Mouse (Mus musculus): ENCODE data around the gene Krt6b. TPM values are rescaled to one million over a fixed set of nuclear protein-coding genes. Genes with fewer than 3 reads are reported as not detected.
"Not testable (repeated sequence)": the region's sequence is repeated elsewhere in the genome, so short reads cannot be mapped to it uniquely, and the experiment has no call there.

The Krt6b gene
- not detected in 2 replicates for polyA plus RNA-seq (2012; rRNA removed)

DNA sequence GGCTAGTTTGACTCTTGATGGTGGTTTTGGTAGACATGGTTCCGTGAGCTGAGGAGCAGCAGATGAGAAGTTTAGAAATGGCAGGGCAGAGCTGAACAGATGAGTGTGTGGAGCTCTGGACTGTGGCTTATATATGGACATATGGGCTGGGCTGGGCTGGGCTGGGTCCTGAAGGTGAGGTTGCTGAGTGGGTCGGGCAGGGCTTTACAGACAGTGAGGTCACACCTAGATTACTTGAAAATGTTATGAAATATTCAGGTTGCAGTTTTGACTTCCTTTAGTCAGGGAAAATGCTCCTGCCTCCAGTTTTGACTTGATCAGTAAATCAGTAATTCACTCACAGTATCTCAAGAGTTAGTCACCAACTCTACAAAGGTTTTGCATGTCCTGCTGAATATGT is at the start of gene Krt6b:
Gene Krt6b (minus strand): TSS at position 101 of the 400 bp plus-strand sequence.
- DNase-seq (ENCODE audit: low read depth): no peak

DNA sequence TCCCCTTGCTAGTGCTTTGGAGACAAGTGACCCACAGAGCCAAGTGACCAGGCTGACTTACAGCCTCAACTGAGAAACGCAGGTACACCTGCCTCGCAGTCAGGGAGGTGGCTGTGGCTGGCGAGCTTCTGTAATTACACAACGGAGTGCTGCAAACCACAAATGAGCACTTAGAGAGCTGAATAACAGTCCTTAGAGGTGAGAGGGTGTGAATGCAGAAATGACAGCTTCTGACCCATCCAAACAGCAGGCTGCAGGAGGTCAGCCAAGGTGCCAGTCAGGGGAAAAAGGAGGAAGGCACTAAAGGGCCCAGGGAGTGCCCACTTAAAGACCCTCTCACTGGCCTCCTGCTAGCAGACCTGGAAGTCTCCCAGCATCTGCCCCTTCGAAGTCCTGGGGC is 44.6 kb upstream of the Krt6b start:
- no peak for DNase-seq (ENCODE audit: low read depth)

DNA sequence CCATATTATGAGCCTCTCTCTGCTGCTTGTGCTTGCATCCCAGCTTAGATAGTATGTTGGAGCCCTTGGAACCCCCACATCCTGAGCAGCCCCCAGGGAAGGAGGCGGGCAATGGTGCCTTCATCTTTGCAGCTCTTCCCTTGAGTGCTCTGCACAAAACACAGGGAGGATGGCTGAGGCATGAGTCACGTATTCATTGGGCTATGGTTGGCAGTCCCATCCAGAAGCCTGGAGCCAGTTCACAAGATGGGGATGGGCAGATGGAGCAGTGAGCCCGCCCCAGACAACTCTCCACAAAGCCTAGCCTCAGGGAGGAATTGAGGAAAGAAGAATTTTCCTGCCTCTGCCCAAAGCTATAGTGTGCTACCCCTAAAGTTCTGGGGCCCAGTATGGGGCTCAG is 35.7 kb upstream of the Krt6b start:
- DNase-seq (ENCODE audit: low read depth): no peak

DNA sequence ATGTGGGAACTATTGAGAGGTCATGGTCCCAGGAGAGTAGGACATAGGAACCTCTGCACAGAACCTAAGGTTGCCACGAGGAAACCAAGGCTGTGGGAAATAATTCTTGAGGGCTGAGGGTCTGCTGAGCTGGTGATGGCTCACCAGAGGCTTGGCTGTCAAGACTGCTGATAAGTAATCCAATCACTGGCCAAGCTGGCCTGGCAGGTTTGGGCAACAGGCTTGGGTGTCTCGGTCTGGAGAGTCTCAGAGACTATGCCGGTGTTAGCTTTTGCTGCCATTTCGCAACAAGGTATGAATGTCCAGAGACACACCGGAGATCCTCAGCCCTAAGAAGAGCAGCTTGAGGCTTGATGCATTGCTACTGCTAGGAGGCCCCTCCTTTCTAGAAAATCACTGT is 34.3 kb upstream of the Krt6b start:
- DNase-seq (ENCODE audit: low read depth): no peak

DNA sequence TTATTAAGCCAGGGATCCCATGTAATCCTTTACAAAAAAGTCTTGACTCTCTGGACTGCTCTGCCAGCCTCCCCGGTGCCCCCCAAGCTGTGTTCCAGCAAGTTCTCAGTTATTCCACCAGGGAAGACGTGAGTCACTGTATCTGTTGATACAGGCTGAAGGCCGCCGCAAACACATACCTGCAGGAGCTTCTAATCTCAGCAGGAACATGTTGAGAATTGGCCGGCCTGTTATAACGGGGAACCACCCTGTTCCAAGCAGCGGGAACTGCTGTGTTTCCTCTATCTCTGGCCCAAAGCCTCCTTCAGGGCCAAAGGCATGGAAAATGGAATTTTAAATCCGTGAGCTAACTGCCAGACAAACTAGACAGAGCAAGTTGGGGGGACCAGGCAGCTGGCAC is 33.6 kb upstream of the Krt6b start:
- DNase-seq (ENCODE audit: low read depth): no peak

DNA sequence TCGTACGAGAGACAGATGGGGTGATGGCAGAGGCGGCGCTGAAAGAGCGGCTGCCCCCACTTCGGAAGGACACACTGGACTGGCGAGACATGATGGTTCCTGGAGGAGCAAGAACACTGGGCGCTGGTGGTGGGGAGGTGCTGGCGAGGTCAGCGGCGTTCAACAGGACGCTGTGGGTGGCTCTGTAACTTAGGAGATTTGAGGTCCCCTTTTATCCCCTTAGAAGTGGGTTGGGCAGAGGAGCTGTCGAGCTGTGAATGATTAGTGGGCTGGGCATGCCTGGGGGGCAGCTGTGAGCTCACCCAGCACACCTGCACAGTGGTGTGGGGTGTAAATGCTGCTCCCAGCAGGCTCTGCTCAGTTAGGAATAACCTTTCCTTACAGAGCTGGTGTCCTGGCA is 32.6 kb upstream of the Krt6b start, which contains the start of gene Krt5:
Gene Krt5 (minus strand): TSS at position 179 of the 400 bp plus-strand sequence.
- DNase-seq (ENCODE audit: low read depth): no peak

DNA sequence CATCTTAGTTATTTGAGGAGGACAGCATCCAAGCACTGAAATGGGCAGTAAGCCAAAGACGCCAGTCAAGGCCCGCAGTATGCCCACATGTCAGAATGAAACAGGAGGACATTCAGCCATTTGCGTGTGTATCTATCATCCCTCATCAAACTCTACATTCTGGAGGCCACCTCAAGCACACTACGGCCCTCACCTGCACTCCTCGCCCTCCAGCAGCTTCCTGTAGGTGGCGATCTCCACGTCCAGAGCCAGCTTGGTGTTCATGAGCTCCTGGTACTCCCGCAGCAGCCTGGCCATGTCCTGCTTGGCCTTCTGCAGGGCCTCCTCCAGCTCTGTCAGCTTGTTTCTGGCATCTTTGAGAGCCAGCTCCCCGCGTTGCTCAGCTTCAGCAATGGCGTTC is 28.6 kb upstream of the Krt6b start:
- no peak for DNase-seq (ENCODE audit: low read depth)

DNA sequence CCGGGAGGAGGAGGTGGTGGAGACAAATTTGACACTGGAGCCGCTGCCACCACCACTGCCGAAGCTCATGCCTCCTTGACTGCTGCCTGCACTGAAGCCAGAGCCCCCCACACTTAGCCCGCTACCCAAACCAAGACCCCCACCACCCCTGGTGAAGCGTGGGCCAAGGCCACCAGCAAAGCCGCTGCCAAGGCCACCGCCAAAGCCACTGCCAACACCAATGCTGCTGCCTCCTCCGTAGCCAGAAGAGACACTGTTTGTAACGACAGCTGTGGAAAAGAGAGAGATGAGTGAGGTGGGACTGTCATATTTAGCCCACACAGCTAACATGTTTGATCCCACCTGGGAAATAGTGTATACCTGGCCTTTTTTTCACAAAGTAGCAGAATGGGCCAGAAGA is 27.4 kb upstream of the Krt6b start:
- no peak for DNase-seq (ENCODE audit: low read depth)

DNA sequence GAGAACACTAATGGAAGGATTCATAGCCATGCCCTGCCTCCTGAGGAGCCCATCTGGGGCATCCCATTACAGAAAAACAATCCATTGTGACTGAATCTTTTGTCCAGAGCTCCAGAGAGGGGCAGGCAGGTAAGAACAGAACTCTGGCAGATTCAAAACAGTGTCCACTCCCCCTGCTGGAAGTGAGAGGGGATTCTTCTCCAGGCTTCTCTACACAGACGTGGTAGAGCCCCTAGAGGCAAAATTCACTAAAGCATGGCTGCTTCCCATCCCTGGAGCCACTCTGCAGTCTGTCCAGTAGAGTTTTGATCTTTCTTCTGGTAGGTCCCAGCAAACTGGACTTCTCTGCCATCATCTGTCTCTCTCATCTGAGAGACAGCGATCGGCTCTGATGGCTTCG is 24.0 kb upstream of the Krt6b start:
- no peak for DNase-seq (ENCODE audit: low read depth)

DNA sequence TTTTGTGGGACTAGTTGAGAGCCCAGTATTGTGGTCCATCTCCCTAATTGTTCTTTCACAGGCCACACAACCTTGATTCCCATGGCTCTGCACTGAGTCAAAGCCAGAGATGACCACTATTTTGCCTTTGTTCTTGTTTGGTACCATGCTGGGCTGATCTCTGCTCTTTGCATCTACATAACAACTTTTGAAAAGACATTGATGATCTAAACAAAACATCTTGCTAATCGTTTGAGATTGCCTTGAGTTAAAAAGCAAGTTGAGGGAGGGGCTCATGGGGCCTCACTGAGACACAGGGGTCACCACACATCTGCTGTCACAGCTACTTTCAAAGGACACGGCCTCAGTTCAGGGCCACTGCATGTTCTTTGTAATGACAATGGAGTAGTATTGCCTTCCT is 22.3 kb upstream of the Krt6b start:
- no peak for DNase-seq (ENCODE audit: low read depth)

DNA sequence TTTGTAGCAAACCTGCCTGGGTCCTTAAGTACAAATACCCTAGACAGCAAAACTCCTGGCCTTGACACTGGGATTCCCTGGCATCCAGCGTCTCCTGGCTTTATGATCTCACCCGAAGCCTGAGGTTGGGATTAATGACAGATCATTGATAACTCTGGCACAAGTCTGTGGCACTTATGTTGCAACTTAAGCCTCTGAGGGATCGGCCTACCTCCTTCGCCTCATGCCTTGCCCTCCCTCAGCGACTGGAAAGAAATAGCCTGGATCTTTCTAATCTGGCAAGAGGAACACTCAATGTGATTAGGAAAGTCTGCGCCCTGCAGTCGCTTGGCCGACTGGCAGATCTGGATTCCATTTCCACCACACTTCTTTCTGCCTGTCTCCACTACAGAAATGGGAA is 19.8 kb upstream of the Krt6b start:
- DNase-seq (ENCODE audit: low read depth): peak; percentile 81

DNA sequence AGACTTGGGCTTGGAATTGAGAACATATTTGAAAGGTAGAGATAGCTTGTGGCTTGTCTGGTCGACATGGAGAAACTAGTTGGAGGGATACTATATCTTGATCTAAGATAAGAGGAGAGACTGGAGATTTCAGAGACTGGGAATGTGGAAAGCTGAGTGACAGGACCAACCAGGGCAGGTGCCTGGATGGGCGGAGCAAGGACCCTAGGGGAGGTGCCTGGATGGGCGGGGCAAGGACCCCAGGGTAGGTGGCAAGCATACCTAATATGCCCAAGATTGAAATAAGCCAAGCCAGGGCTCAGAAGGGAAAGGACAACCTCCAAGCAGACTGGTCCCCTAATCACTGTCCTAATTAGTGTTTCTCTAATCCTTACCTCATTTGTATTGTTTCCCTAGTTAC is 19.1 kb upstream of the Krt6b start:
- no peak for DNase-seq (ENCODE audit: low read depth)

DNA sequence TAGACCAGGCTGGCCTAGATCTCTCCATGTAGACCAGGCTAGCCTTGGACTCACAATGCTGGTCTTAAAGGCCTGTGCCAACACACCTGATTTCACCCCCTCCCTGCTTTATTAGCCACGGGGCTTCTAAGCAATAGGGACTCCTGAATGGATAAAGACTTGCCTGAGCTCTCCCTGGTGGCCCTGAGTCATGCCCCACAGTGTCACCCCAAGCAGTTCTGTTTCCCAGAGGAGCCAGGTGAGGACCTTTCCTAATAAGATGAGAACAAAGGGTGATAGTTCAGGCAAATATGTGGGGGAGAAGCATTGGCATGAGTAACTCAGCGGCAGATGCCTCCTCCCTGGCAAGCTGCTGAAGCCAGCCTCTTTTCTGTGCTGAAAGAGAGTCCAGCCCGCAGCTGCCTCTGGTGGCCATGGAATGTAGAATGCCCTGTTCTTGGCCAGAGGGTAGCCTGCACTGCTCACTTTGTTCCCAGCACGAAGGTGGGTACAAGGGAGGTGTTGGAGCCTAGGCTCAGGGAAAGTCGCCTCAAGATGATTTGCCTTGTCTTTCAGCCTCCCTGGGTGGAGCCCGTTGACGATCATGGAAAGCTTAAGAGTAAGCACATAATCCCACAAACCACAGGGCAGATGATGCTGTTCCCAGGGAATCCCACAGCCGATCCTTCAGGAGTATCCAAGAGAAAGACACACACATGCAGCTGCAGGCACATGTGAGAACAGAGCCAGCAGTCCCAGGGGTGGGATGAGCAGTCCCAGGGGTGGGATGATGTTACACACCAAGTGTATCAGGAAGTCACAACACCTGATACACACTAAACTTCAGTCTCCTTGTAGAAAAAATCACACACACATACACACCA is 17.5 kb upstream of the Krt6b start:
- no peak for DNase-seq (ENCODE audit: low read depth)

DNA sequence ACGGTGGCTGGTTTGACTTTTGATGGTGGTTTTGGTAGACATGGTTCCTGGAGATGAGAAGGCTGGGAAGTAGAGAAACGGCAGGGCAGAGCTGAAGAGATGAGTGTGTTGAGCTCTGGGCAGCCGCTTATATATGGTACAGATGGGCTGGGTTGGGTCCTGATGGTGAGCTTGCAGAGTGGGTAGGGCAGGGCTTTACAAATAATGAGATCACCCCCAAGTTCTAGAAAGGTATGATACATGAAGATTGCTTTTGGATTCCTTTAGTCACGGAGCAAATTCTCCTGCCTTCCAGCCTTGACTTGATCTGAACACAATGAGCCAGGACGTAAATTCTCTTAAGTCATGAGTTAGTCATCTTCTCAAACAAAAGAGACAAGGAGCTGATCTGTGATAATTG is 14.1 kb upstream of the Krt6b start, which contains the start of gene Krt6a:
Gene Krt6a (minus strand): TSS at position 101 of the 400 bp plus-strand sequence.
- no peak for DNase-seq (ENCODE audit: low read depth)

DNA sequence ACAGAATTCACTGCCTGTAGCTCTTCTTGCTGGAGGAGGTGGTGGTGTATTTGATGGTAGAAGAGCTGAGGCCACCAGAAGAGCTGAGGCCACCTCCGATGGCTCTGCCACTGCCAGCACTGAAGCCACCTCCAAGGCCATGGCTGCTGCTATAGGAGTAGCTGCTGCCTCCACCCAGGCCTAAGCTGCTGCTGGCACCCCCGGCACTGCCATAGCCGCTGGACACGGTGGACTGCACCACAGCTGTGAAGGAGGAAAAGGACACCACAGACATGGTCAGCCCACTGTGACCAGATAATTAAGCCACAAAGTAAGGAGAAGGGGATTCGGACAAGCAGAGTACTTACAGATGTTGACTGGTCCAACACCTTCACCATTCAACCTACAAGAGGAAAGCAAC is 10.4 kb upstream of the Krt6b start:
- DNase-seq (ENCODE audit: low read depth): not testable (repeated sequence)

DNA sequence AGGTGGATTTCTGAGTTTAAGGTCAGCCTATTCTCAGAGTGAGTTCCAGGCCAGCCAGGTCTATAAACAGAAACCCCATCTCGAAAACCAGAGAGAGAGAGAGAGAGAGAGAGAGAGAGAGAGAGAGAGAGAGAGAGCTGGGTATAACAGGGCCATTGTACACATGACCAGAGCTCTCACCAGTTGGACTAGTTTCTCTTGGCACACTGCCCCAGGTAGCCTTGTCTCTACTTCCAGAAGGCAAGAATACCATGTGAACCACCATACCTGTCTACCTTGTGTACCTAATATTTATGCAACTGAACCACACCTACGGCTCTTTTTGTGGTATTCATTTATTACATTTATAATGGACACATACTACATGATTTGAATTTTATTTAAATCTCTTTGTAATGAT is 8.1 kb upstream of the Krt6b start:
- DNase-seq (ENCODE audit: low read depth): no peak

DNA sequence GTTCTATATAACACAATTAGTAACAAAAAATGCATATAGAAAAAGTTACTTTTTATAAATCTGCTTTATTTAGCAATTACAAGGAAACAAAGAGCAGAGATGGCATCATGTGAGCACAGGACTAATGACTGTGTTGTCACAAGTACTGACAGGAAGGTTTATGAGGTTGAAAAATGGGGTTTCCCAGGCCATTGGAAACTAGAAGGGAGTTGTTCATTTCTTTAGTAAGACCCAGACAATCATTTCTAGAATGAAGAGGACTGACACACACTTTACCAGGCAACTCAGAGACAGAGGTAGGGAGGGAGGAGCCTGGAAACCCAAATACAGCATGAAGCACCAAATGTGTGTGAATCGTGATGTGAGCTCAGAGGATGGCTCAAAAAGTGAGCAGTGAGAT is 4.1 kb downstream of the Krt6b start:
- no peak for DNase-seq (ENCODE audit: low read depth)

DNA sequence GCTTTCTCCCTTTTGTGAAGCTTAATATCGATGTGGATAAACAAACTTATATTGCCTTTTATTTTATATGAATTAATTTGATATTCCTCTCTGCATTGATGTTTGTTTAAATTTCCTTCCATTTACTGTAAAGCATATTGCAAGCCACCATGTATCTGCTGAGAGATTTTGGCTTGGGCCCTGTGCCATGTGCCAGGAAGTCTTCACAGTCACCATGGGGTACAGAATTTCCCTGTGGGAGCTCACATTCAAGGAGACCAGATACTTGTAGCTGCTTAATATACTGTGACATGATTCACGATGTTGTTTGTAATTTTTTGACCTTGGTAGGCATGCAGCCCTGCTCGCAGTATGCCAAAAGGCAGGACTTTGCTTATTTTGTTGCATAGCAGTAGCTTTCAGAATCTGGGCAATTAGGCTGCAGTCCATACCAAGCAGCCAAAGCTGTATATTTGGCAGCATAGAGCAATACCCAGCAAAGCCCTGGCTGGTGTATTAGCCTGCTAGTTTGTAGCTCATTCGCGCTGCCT is 27.3 kb downstream of the Krt6b start:
- DNase-seq (ENCODE audit: low read depth): no peak

DNA sequence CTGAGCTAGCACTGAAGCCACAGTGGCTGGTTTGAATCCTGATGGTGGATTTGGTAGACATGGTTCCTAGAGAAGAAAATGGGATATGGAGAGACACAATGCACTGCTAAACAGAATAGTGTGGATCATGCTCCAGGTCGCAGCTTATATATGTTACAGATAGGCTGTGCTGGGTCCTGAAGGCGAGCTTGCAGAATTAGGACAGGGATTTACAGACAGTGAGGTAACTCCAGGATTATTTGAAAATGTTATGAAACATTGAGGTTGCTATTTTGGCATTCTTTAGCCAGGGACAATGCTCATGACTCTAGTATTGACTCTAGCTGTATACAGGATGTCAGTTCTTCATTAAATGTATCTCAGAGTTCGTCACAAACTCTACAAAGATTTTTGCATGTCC is 32.8 kb downstream of the Krt6b start, which contains the start of gene Gm5478:
Gene Gm5478 (minus strand): TSS at position 101 of the 400 bp plus-strand sequence.
- no peak for DNase-seq (ENCODE audit: low read depth)

DNA sequence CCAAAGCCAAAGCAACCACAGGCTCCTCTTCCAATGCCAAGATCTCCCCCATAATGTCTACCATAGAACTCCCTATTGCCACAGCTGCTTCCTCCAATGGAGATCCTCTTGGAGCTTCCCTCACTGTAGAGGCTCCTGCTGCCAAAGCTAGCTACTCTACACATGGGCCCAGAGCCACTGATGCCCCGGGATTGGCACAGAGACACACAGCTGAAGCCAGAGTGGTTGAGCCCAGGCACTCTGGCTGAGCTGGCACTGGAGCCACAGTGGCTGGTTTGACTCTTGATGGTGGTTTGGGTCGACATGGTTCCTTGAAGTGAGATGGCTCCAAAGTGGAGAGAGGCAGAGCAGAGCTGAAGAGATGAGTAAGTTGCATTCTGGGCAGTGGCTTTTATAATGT is 52.2 kb downstream of the Krt6b start, which contains the start of gene Gm5414:
Gene Gm5414 (minus strand): TSS at position 305 of the 400 bp plus-strand sequence.
- no peak for DNase-seq (ENCODE audit: low read depth)

Data from gonadal fat pad, adult 2 months (tissue).